Mouse (Mus musculus) lung, adult 2 months (tissue): ENCODE results near the gene Etv4.

ENCODE experiments used
- CTCF ChIP-seq: fragments of 200-500 bp; IDR thresholded peaks from 2 replicates; pipeline ENCODE4 v1.5.1; 2011; ENCODE audit warnings: mild to moderate bottlenecking, low read length, control low read depth; ENCODE audit not compliant: insufficient read depth
- POLR2A ChIP-seq: fragments of 200-500 bp; IDR thresholded peaks from 2 replicates; pipeline ENCODE4 v1.6.1; 2011; ENCODE audit warnings: low read depth, mild to moderate bottlenecking, control low read depth, low read length, borderline replicate concordance; ENCODE audit errors: extremely low read depth

DNA sequence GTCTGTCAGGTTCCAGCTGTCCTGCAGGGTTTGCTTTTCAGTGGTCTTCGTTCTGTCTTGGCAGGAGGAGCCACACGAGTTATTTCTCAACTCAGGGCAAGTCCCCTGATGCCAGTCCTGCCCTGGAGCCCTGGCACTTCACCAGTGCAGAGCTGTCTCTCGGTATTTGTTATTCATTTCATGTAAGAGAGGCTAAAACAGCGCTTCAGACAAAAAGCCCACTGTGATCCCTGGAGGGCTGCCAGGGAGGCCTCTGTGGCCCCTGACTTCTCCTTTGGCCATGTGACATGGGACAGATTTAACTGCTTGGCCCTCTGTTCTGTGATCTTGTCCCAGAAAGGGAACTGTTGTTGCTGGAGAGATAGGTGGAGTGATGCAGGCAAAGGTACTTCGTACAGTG is 26.7 kb downstream of the Etv4 start:
- TF ChIP-seq POLR2A, result no peak
- no peak for TF ChIP-seq CTCF
